Mouse (Mus musculus) stomach, postnatal 0 days (tissue): ENCODE data around the gene Bach2.

Experiments used
- CTCF ChIP-seq: IDR thresholded peaks from 2 replicates; pipeline ENCODE4 v1.5.1; 2016; ENCODE audit warnings: antibody characterized with exemption, low read depth, mild to moderate bottlenecking, moderate library complexity
- EP300 ChIP-seq: optimal IDR thresholded peaks from 2 replicates; pipeline ENCODE3; 2016; ENCODE audit warnings: antibody characterized with exemption

- no peak for TF ChIP-seq CTCF
- TF ChIP-seq EP300 = no peak
These were observed 209.2 kb downstream of the Bach2 start for GRCm38 (mm10) chr4:32447850-32448249.
